Mouse (Mus musculus): Measurements from ENCODE around the gene Htr5b.

- TF ChIP-seq CTCF (IDR thresholded peaks at IDR 0.05; ENCODE audit: control insufficient read depth, insufficient read depth, insufficient read length) = no peak
- no peak for TF ChIP-seq MYOG (IDR thresholded peaks at IDR 0.05; ENCODE audit: control insufficient read depth, extremely low read depth, insufficient read length)
- no peak for TF ChIP-seq USF1 (IDR thresholded peaks at IDR 0.05; ENCODE audit: low read depth)
- TF ChIP-seq MYOD1 (IDR thresholded peaks at IDR 0.05; ENCODE audit: control insufficient read depth, insufficient read length, low read depth) = no peak
- no peak for TF ChIP-seq CEBPB (IDR thresholded peaks at IDR 0.05; ENCODE audit: low read depth)
Measured at GRCm38 (mm10) chr1:121531439-121531838, 3.2 kb upstream of the Htr5b start.

All from C2C12 (cell line).